Mouse (Mus musculus): ENCODE data around the gene Siva1. TPM values are rescaled to one million over a fixed set of nuclear protein-coding genes. Genes with fewer than 3 reads are reported as not detected.
A peak's percentile ranks its signal among the peaks of the same experiment; 100 is the strongest.

Gene Siva1
- polyA plus RNA-seq, 1 experiment from 2014 or later, result 54.5 TPM

GRCm38 (mm10) chr12:112609031-112609430 is 35.4 kb upstream of the Siva1 start:
- Histone ChIP-seq H3K36me3 (ENCODE audit: control insufficient read depth, insufficient read depth) (peaks cover 18% of the 10 kb centered on the region; the same call in 1 of the 2 replicates), H3K9ac (ENCODE audit: low read depth, low read length) (no peak overlapping the region), H3K4me3 (ENCODE audit: low read depth, low read length) (no peak overlapping the region), H3K9me3 (ENCODE audit: control insufficient read depth) (no peaks in the 10 kb centered on the region), H3K27ac (ENCODE audit: low read depth, low read length) (no peak overlapping the region), H3K27me3 (replicated peaks; ENCODE audit: control insufficient read depth, insufficient read depth, low read length) (no peaks in the 10 kb centered on the region), H3K4me2 (replicated peaks; ENCODE audit: low read depth) (no peak overlapping the region), H3K4me1 (replicated peaks; ENCODE audit: control insufficient read depth, insufficient read depth, low read length) (no peaks in the 10 kb centered on the region)
- no peak for ATAC-seq
- no peak for TF ChIP-seq CTCF (IDR thresholded peaks at IDR 0.05; ENCODE audit: low read depth)
- WGBS, result 90% methylated on average over 10 of the region's 10 CpGs

GRCm38 (mm10) chr12:112616668-112617067 is 27.8 kb upstream of the Siva1 start:
- no peak overlapping the region for H3K4me2 ChIP-seq (replicated peaks; ENCODE audit: low read depth)
- peaks cover 7% of the 10 kb centered on the region for H3K27me3 ChIP-seq (replicated peaks; ENCODE audit: control insufficient read depth, insufficient read depth, low read length)
- no peaks in the 10 kb centered on the region for H3K9me3 ChIP-seq (ENCODE audit: control insufficient read depth)
- H3K9ac ChIP-seq (ENCODE audit: low read depth, low read length), result no peak overlapping the region
- H3K27ac ChIP-seq (ENCODE audit: low read depth, low read length), result no peak overlapping the region
- no peak overlapping the region for H3K4me3 ChIP-seq (ENCODE audit: low read depth, low read length)
- H3K36me3 ChIP-seq (ENCODE audit: control insufficient read depth, insufficient read depth), result no peaks in the 10 kb centered on the region
- ATAC-seq, result no peak
- no peak for TF ChIP-seq CTCF (IDR thresholded peaks at IDR 0.05; ENCODE audit: low read depth)
- H3K4me1 ChIP-seq (replicated peaks; ENCODE audit: control insufficient read depth, insufficient read depth, low read length), result no peaks in the 10 kb centered on the region; the same call in 1 of the 2 replicates
- 38% methylated on average over 9 of the region's 9 CpGs for WGBS

- Histone ChIP-seq H3K9ac (ENCODE audit: low read depth, low read length) (no peak overlapping the region), H3K9me3 (ENCODE audit: control insufficient read depth) (no peaks in the 10 kb centered on the region), H3K4me1 (replicated peaks; ENCODE audit: control insufficient read depth, insufficient read depth, low read length) (no peaks in the 10 kb centered on the region; the same call in 1 of the 2 replicates), H3K4me3 (ENCODE audit: low read depth, low read length) (no peak overlapping the region), H3K36me3 (ENCODE audit: control insufficient read depth, insufficient read depth) (no peaks in the 10 kb centered on the region), H3K27me3 (replicated peaks; ENCODE audit: control insufficient read depth, insufficient read depth, low read length) (peaks cover 10% of the 10 kb centered on the region), H3K27ac (ENCODE audit: low read depth, low read length) (no peak overlapping the region), H3K4me2 (replicated peaks; ENCODE audit: low read depth) (no peak overlapping the region)
- 81% methylated on average over 11 of the region's 11 CpGs for WGBS
- no peak for TF ChIP-seq CTCF (IDR thresholded peaks at IDR 0.05; ENCODE audit: low read depth)
- no peak for ATAC-seq
Measured at GRCm38 (mm10) chr12:112617184-112617583, 27.3 kb upstream of the Siva1 start.

GRCm38 (mm10) chr12:112617898-112618380 is 26.5 kb upstream of the Siva1 start:
- Histone ChIP-seq H3K27me3 (replicated peaks; ENCODE audit: control insufficient read depth, insufficient read depth, low read length) (peaks cover 10% of the 10 kb centered on the region), H3K9me3 (ENCODE audit: control insufficient read depth) (no peaks in the 10 kb centered on the region), H3K4me3 (ENCODE audit: low read depth, low read length) (no peak overlapping the region), H3K27ac (ENCODE audit: low read depth, low read length) (no peak overlapping the region), H3K9ac (ENCODE audit: low read depth, low read length) (no peak overlapping the region), H3K4me2 (replicated peaks; ENCODE audit: low read depth) (no peak overlapping the region), H3K4me1 (replicated peaks; ENCODE audit: control insufficient read depth, insufficient read depth, low read length) (no peaks in the 10 kb centered on the region; the same call in 1 of the 2 replicates), H3K36me3 (ENCODE audit: control insufficient read depth, insufficient read depth) (no peaks in the 10 kb centered on the region)
- TF ChIP-seq CTCF (IDR thresholded peaks at IDR 0.05; ENCODE audit: low read depth), result peak; percentile 87
- WGBS, result 30% methylated on average over 8 of the region's 8 CpGs
- peak; percentile 35 for ATAC-seq

GRCm38 (mm10) chr12:112618981-112619685 is 25.3 kb upstream of the Siva1 start:
- Histone ChIP-seq H3K27ac (ENCODE audit: low read depth, low read length) (no peak overlapping the region), H3K4me2 (replicated peaks; ENCODE audit: low read depth) (peak overlapping the region; percentile 94), H3K4me1 (replicated peaks; ENCODE audit: control insufficient read depth, insufficient read depth, low read length) (no peaks in the 10 kb centered on the region; the same call in 1 of the 2 replicates), H3K9ac (ENCODE audit: low read depth, low read length) (no peak overlapping the region), H3K4me3 (ENCODE audit: low read depth, low read length) (peak overlapping the region; percentile 47), H3K36me3 (ENCODE audit: control insufficient read depth, insufficient read depth) (no peaks in the 10 kb centered on the region), H3K27me3 (replicated peaks; ENCODE audit: control insufficient read depth, insufficient read depth, low read length) (peaks cover 10% of the 10 kb centered on the region), H3K9me3 (ENCODE audit: control insufficient read depth) (no peaks in the 10 kb centered on the region)
- TF ChIP-seq CTCF (IDR thresholded peaks at IDR 0.05; ENCODE audit: low read depth), result no peak
- 36% methylated on average over 13 of the region's 13 CpGs for WGBS
- ATAC-seq, result no peak

GRCm38 (mm10) chr12:112619686-112620353 is 24.7 kb upstream of the Siva1 start, which contains the start of gene Adssl1:
TSS of gene Adssl1 (plus strand) at chr12:112620045.
- H3K4me3 ChIP-seq (ENCODE audit: low read depth, low read length), result peak within 1 kb of the TSS; percentile 47
- WGBS, result 1% methylated on average over 55 of the region's 56 CpGs
- H3K4me2 ChIP-seq (replicated peaks; ENCODE audit: low read depth), result peak within 1 kb of the TSS; percentile 94
- peaks cover 10% of the 10 kb centered on the region for H3K27me3 ChIP-seq (replicated peaks; ENCODE audit: control insufficient read depth, insufficient read depth, low read length)
- ATAC-seq, result peak; percentile 38; the same call in 1 of the 2 replicates
- H3K9me3 ChIP-seq (ENCODE audit: control insufficient read depth), result no peaks in the 10 kb centered on the region
- no peaks in the 10 kb centered on the region for H3K36me3 ChIP-seq (ENCODE audit: control insufficient read depth, insufficient read depth)
- TF ChIP-seq CTCF (IDR thresholded peaks at IDR 0.05; ENCODE audit: low read depth), result no peak
- H3K9ac ChIP-seq (ENCODE audit: low read depth, low read length), result peak within 1 kb of the TSS; percentile 42; the same call in 1 of the 2 replicates
- no peak within 1 kb of the TSS for H3K27ac ChIP-seq (ENCODE audit: low read depth, low read length)
- no peaks in the 10 kb centered on the region; the same call in 1 of the 2 replicates for H3K4me1 ChIP-seq (replicated peaks; ENCODE audit: control insufficient read depth, insufficient read depth, low read length)

Measured in intestine, postnatal 0 days (tissue).